Mouse (Mus musculus): ENCODE data around the gene Vmn2r84. TPM values are rescaled to one million over a fixed set of nuclear protein-coding genes. Genes with fewer than 3 reads are reported as not detected.
"Not testable (repeated sequence)": the region's sequence is repeated elsewhere in the genome, so short reads cannot be mapped to it uniquely, and the experiment has no call there.

Vmn2r84 gene
- under 1 TPM; 0.42 to 0.63 TPM for total RNA-seq (2021)

DNA sequence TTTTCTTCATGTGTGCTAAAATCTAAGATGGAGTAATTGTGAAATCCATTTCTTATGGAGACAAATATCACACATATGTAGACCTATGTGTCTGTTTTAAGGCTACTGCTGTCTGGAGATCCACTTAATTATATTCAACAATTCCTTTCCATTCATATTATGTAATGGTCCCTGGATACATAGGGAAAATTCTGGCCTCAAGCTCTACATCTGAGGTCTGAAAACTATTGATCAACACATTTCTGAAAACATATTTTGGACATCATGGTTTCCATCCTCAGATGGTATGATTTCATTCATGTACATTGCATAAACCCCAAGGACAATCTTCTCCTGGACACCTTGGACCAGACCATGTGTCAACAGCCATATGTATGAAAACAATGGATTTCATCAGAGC is at the start of gene Vmn2r84:
Vmn2r84 (minus strand) TSS at position 101 of the 400 bp plus-strand sequence.
- DNase-seq (ENCODE audit: low spot score in 2 of 2) = no peak
- intact Hi-C loops (cut with DNase I) = no loop called here

- intact Hi-C loops (cut with DNase I) = not testable (repeated sequence)
Measured at GRCm38 (mm10) chr10:130434185-130434898, 40.2 kb upstream of the Vmn2r84 start.

DNA sequence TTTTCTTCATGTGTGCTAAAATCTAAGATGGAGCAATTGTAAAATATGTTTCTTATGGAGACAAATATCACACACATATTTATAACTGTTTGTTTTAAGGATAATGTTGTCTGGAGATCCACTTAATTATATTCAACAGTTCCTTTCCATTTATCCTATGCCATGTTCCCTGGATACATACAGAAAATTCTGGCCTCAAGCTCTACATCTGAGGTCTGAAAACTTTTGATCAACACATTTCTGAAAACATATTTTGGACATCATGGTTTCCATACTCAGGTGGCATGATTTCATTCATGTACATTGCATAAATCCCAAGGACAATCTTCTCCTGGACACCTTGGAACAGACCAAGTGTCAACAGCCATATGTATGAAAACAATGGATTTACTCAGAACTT is 35.5 kb upstream of the Vmn2r84 start, which contains the start of gene Vmn2r85:
Vmn2r85 (minus strand) TSS at position 101 of the 400 bp plus-strand sequence.
- intact Hi-C loops (cut with DNase I); DNase-seq (ENCODE audit: low spot score in 2 of 2): not testable (repeated sequence)

More at GRCm38 (mm10) chr10:130434185-130434898, 40.2 kb upstream of the Vmn2r84 start:
- DNase-seq (ENCODE audit: low spot score in 2 of 2) = not testable (repeated sequence)

DNA sequence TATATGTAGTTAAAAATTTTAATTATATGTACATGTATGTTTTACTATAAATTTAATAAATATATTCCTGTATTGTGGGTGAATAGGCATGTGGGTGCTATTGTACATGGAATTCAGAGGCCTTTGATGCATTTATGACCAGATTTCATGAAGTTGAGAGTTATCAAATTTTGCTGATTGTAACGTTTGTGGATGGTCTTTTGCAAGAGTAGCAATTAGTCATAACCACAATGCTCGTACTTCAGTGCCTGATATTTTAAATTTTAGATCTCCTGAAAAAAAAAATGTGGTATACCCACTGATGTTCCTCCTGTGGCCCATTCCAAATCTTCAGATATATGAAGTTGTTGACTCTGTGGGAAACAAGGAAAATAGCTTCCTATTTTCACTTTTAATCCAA is 28.2 kb upstream of the Vmn2r84 start:
- DNase-seq (ENCODE audit: low spot score in 2 of 2); intact Hi-C loops (cut with DNase I): not testable (repeated sequence)

GRCm38 (mm10) chr10:130420401-130420800 is 26.3 kb upstream of the Vmn2r84 start:
- intact Hi-C loops (cut with DNase I) = no loop called here
- DNase-seq (ENCODE audit: low spot score in 2 of 2) = no peak

DNA sequence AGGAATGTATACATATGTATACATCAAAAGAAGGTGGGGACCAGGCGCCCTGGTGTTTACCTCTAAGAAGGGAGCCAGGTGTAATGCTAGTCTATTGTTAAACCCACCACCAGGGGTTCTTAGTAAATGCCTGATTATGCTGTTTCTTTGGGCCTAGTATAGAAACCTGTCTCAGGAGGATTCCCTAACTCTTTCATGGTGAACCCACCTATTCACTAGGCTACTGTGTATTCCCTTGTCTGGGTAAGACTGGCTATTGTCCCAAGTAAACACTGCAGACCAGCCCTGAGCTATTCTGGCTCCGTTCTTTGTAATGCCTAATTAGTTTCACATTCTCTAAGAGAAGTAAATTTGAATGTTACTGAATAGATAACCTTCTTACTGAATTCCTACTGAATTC is 25.8 kb upstream of the Vmn2r84 start:
- DNase-seq (ENCODE audit: low spot score in 2 of 2); intact Hi-C loops (cut with DNase I): not testable (repeated sequence)

GRCm38 (mm10) chr10:130416352-130416751 is 22.2 kb upstream of the Vmn2r84 start:
- intact Hi-C loops (cut with DNase I) = not testable (repeated sequence)

GRCm38 (mm10) chr10:130412167-130412698 is 18.1 kb upstream of the Vmn2r84 start:
- intact Hi-C loops (cut with DNase I); DNase-seq (ENCODE audit: low spot score in 2 of 2): not testable (repeated sequence)

More at GRCm38 (mm10) chr10:130416352-130416751, 22.2 kb upstream of the Vmn2r84 start:
- DNase-seq (ENCODE audit: low spot score in 2 of 2) = not testable (repeated sequence)

- no peak for DNase-seq (ENCODE audit: low spot score in 2 of 2)
Measured at GRCm38 (mm10) chr10:130375145-130375544, 19.0 kb downstream of the Vmn2r84 start.

GRCm38 (mm10) chr10:130372491-130373173 is 21.5 kb downstream of the Vmn2r84 start:
- intact Hi-C loops (cut with DNase I) = no loop called here
- DNase-seq (ENCODE audit: low spot score in 2 of 2) = no peak

More at GRCm38 (mm10) chr10:130375145-130375544, 19.0 kb downstream of the Vmn2r84 start:
- intact Hi-C loops (cut with DNase I) = no loop called here

DNA sequence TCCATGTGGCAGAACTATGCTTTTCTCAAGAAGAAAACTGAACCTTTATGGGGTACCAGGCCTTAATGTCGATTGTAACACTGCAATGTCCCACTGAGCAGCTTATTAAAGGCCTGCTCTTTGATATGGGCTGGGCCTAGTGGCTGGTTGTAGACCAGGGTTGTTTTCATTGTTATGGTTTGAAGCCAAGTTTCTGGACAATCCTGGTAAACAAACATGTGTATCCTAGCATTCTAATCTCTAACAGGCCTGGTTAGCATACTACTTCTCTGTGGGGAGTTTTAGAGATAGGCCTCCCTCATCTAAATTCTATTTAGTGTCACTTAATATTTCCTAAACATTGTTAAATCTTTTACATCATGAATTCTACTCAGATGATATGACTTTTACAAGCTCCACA is 22.5 kb downstream of the Vmn2r84 start:
- intact Hi-C loops (cut with DNase I) = no loop called here
- DNase-seq (ENCODE audit: low spot score in 2 of 2) = no peak

GRCm38 (mm10) chr10:130370005-130370682 is 24.0 kb downstream of the Vmn2r84 start:
- no peak for DNase-seq (ENCODE audit: low spot score in 2 of 2)
- intact Hi-C loops (cut with DNase I) = no loop called here

DNA sequence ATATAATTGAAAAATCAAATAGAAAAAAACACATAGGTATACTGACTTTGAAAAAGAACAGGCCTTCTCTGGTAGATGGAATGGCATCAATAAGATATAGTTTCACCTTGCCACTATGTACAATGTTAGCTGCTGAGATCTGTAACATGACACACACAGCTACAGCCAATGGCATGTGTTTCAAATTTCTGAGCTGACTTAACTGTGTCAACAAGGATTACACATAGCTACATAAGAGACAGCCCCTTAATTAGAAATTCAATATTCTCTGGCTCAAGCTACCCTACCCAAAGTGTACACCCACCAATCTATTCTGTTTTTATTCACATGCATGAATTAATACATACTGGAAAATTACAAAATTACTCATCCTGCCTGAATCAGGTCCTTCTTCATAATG is 25.7 kb downstream of the Vmn2r84 start:
- intact Hi-C loops (cut with DNase I) = no loop called here

GRCm38 (mm10) chr10:130364766-130365165 is 29.4 kb downstream of the Vmn2r84 start:
- intact Hi-C loops (cut with DNase I) = no loop called here
- no peak for DNase-seq (ENCODE audit: low spot score in 2 of 2)

More for the DNA sequence above, 25.7 kb downstream of the Vmn2r84 start:
- no peak for DNase-seq (ENCODE audit: low spot score in 2 of 2)

- intact Hi-C loops (cut with DNase I) = no loop called here
- no peak for DNase-seq (ENCODE audit: low spot score in 2 of 2)
Measured at GRCm38 (mm10) chr10:130363438-130364164, 30.5 kb downstream of the Vmn2r84 start.

DNA sequence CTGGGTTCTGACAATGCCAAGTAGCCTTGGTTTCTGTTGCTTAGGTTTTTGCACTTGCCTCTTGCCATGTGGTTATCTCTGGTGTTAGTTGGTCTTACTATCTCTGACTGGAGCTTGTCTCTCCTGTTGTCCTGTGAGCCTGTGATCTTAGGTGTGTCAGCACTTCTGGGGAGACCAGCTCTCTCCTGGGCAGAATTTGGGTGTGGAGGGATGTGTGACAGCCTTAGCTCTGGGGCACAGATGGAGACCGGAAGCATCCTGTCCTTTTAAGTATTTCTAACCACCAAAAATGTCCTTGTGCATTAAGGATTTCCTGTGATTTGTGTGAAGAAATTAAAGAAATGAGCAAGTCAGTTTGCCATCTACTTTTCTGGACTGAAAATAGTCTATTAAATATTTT is 50.1 kb downstream of the Vmn2r84 start:
- DNase-seq (ENCODE audit: low spot score in 2 of 2) = no peak
- intact Hi-C loops (cut with DNase I) = no loop called here

- intact Hi-C loops (cut with DNase I); DNase-seq (ENCODE audit: low spot score in 2 of 2): not testable (repeated sequence)
Measured at GRCm38 (mm10) chr10:130340050-130340449, 54.1 kb downstream of the Vmn2r84 start.

DNA sequence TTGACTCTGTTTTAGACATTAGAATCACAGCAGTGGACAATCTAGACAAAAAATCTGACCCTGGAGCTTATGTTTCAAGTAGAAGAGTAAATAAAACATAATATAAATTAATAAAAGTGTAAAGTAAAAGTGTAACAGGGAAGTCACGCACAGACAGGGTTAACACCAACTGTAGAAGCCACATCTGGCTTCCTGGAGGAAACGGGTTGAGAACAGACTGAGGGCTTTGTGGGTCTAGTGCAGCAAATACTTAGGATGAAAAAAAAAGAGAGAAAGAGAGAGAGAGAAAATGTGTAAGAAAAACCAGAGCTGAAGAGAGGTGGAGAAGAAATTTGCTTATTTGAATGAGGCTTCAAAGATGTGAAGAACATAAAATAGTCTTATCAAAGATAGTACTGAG is 56.6 kb downstream of the Vmn2r84 start:
- intact Hi-C loops (cut with DNase I) = no loop called here
- DNase-seq (ENCODE audit: low spot score in 2 of 2) = no peak

GRCm38 (mm10) chr10:130336385-130336784 is 57.7 kb downstream of the Vmn2r84 start:
- no peak for DNase-seq (ENCODE audit: low spot score in 2 of 2)
- intact Hi-C loops (cut with DNase I) = no loop called here
